Mouse (Mus musculus) cerebellum, adult 11-12 months (tissue): ENCODE measurements around the gene Entpd2.
A peak's percentile ranks its signal among the peaks of the same experiment; 100 is the strongest.
"Not testable (repeated sequence)": the region's sequence is repeated elsewhere in the genome, so short reads cannot be mapped to it uniquely, and the experiment has no call there.

ENCODE experiments used
- DNase-seq: peaks from one replicate; pipeline ENCODE4 v3.0.0; 2022

Gene Entpd2

GRCm38 (mm10) chr2:25394281-25395221, 1.1 kb upstream of the Entpd2 start:
- peak; percentile 72 for DNase-seq

- DNase-seq: peak; percentile 85
Measured at GRCm38 (mm10) chr2:25396597-25396983, 916 bp downstream of the Entpd2 start.

GRCm38 (mm10) chr2:25397010-25397409, 1.3 kb downstream of the Entpd2 start:
- peak; percentile 33 for DNase-seq

- peak; percentile 46 for DNase-seq
Measured at GRCm38 (mm10) chr2:25398065-25398464, 2.4 kb downstream of the Entpd2 start.

GRCm38 (mm10) chr2:25399051-25399450, 3.4 kb downstream of the Entpd2 start, which contains the start of gene Npdc1:
Npdc1 (plus strand) TSS chr2:25399351.
- no peak for DNase-seq

- no peak for DNase-seq
Measured at GRCm38 (mm10) chr2:25400291-25400690, 4.6 kb downstream of the Entpd2 start.

- peak; percentile 78 for DNase-seq
Measured at GRCm38 (mm10) chr2:25400764-25401163, 5.1 kb downstream of the Entpd2 start.

- DNase-seq: peak; percentile 80
Measured at GRCm38 (mm10) chr2:25402377-25402971, 6.8 kb downstream of the Entpd2 start.

- peak; percentile 91 for DNase-seq
Measured at GRCm38 (mm10) chr2:25402972-25403601, 7.4 kb downstream of the Entpd2 start.

GRCm38 (mm10) chr2:25403994-25404393, 8.3 kb downstream of the Entpd2 start:
- no peak for DNase-seq

GRCm38 (mm10) chr2:25408908-25409307, 13.2 kb downstream of the Entpd2 start:
- DNase-seq: peak; percentile 20

- DNase-seq: not testable (repeated sequence)
Measured at GRCm38 (mm10) chr2:25413436-25413835, 17.8 kb downstream of the Entpd2 start.

- peak; percentile 31 for DNase-seq
Measured at GRCm38 (mm10) chr2:25417426-25417825, 21.8 kb downstream of the Entpd2 start.

GRCm38 (mm10) chr2:25421896-25422295, 26.2 kb downstream of the Entpd2 start:
- DNase-seq: peak; percentile 56

- DNase-seq: peak; percentile 65
Measured at GRCm38 (mm10) chr2:25422587-25423410, 27.1 kb downstream of the Entpd2 start, which contains the start of gene Fut7. Fut7 (plus strand) TSS chr2:25423267.

GRCm38 (mm10) chr2:25423626-25424025, 28.0 kb downstream of the Entpd2 start:
- DNase-seq: peak; percentile 40

GRCm38 (mm10) chr2:25425481-25425880, 29.8 kb downstream of the Entpd2 start:
- peak; percentile 73 for DNase-seq

- peak; percentile 74 for DNase-seq
Measured at GRCm38 (mm10) chr2:25426721-25427191, 31.1 kb downstream of the Entpd2 start.

- DNase-seq: peak; percentile 53
Measured at GRCm38 (mm10) chr2:25427256-25427655, 31.6 kb downstream of the Entpd2 start.

- DNase-seq: peak; percentile 98
Measured at GRCm38 (mm10) chr2:25428442-25429236, 33.0 kb downstream of the Entpd2 start, which contains the start of gene Abca2. Abca2 (plus strand) TSS chr2:25428703.
